24 mouse cellular contexts compared by ENCODE assay signal in genomic region chr14:97287447-97287846, GRCm38 (mm10).
A peak's percentile ranks its signal among the peaks of the same experiment; 100 is the strongest.
DNase-seq lines count a peak whose midpoint lies in the region; ATAC-seq and TF ChIP-seq lines count a peak whose summit lies in the region.
"Had no signal": no experiment of that assay in that cellular context is flagged by ENCODE, and none has a peak within 500 bp of the region (broad histone marks: within the 10 kb centered on the region; RNA-seq: fewer than 3 reads in every experiment).

No protein-coding gene starts in this region.

- H3K4me1 ChIP-seq in kidney, adult 2 months (ENCODE audit: control insufficient read depth, insufficient read depth, low read length) = no peaks in the 10 kb centered on the region
- H3K4me1 ChIP-seq: embryonic facial prominence, embryonic 13.5 days; embryonic facial prominence, embryonic 15.5 days; forebrain, embryonic 10.5 days; forebrain, embryonic 12.5 days had no signal

- no peak for TF ChIP-seq POLR2A in kidney, adult 2 months (IDR thresholded peaks at IDR 0.05; ENCODE audit: low read depth, low read length)

- no peak overlapping the region for H3K4me3 ChIP-seq in kidney, adult 2 months (ENCODE audit: insufficient read depth, low read depth, low read length)
- H3K4me3 ChIP-seq: embryonic facial prominence, embryonic 13.5 days; embryonic facial prominence, embryonic 15.5 days; erythroblast, embryonic 14.5 days; forebrain, embryonic 10.5 days; forebrain, embryonic 12.5 days had no signal

- ATAC-seq in common myeloid progenitor, adult 5-6 weeks (replicated peaks; ENCODE audit: low read depth, poor library complexity, severe bottlenecking) = 0 out of 2 replicates have a peak, but pooled peaks have one; percentile 47
- ATAC-seq in hematopoietic stem cell, adult 5-6 weeks (replicated peaks in 1 of 2; ENCODE audit: insufficient read depth in 1 of 2, low FRiP score in 2 of 2, low TSS enrichment in 1 of 2, low read depth in 1 of 2, poor library complexity in 2 of 2, severe bottlenecking in 2 of 2) = peak; percentile 65 to 66; a peak in 3 of 4 replicates
- ATAC-seq: forebrain, embryonic 14.5 days; forebrain, embryonic 16.5 days had no signal

- no peaks in the 10 kb centered on the region for H3K27me3 ChIP-seq in kidney, adult 2 months (replicated peaks; ENCODE audit: control insufficient read depth, insufficient read depth, low read length)
- H3K27me3 ChIP-seq: embryonic facial prominence, embryonic 13.5 days; embryonic facial prominence, embryonic 15.5 days; forebrain, embryonic 12.5 days had no signal

- TF ChIP-seq CTCF in kidney, adult 2 months (conservative IDR thresholded peaks at IDR 0.05; ENCODE audit: insufficient read depth, insufficient read length, low read depth, low read length) = no peak

- no peaks in the 10 kb centered on the region for H3K36me3 ChIP-seq in kidney, adult 2 months (ENCODE audit: control insufficient read depth, insufficient read depth, low read length)
- H3K36me3 ChIP-seq: embryonic facial prominence, embryonic 13.5 days; embryonic facial prominence, embryonic 15.5 days; forebrain, embryonic 10.5 days; forebrain, embryonic 12.5 days had no signal

- DNase-seq in kidney, adult 2 months = peak; percentile 1
- no peak for DNase-seq in kidney, postnatal 36 days
- no peak for DNase-seq in layer of hippocampus, postnatal 14 days (ENCODE audit: low spot score in 2 of 2)
- no peak for DNase-seq in cerebellum, adult 9-10 months
- no peak for DNase-seq in ovary, adult 18-20 months (ENCODE audit: low spot score)
- DNase-seq: adrenal gland, adult 2 months; adrenal gland, postnatal 10 days; adrenal gland, postnatal 25 days; B cell, adult 2 months; cerebellum, adult 11 months; cerebellum, adult 18-20 months; cerebellum, adult 8-10 months; cerebellum, postnatal 10 days; cerebellum, postnatal 25 days; embryo, embryonic 11 days had no signal

- no peak overlapping the region for H3K27ac ChIP-seq in kidney, adult 2 months (ENCODE audit: insufficient read depth, low read depth, low read length)
- H3K27ac ChIP-seq: embryonic facial prominence, embryonic 13.5 days; embryonic facial prominence, embryonic 15.5 days; forebrain, embryonic 10.5 days; forebrain, embryonic 12.5 days had no signal
